Mouse (Mus musculus) sigmoid colon, adult 10 weeks (tissue): Measurements from ENCODE around the gene Efnb1. TPM values are rescaled to one million over a fixed set of nuclear protein-coding genes. Genes with fewer than 3 reads are reported as not detected.

Experiments used
- polyA plus RNA-seq: library from polyadenylated mRNA; stranded (reverse); fragments of 350-450 nt; fragmentation: Illumina TruSeq; extraction: RNeasy Lipid Tissue Mini Kit (QIAGEN cat#74804); gene quantifications from one replicate; pipeline ENCODE4 v1.2.3, GENCODE M21; 2014; ENCODE audit warnings: low read depth, low replicate concordance

Gene Efnb1
- polyA plus RNA-seq, result 4.8 TPM

GRCm38 (mm10) chrX:99135523-99136258, at the start of gene Efnb1:
Efnb1 (plus strand) TSS chrX:99136130.

Other genes starting within 250 kb of the Efnb1 start
- gene Ophn1, start 245.1 kb upstream of the Efnb1 start, polyA plus RNA-seq, result 31.0 TPM
- gene Yipf6, start 199.8 kb upstream of the Efnb1 start, polyA plus RNA-seq, result 232 TPM
- 3.2 TPM for gene Stard8, start 132.9 kb upstream of the Efnb1 start, polyA plus RNA-seq